Mouse (Mus musculus) CH12.LX (cell line): ENCODE measurements around the gene Slc25a33.

ENCODE experiments used
- CTCF ChIP-seq, 2 experiments: IDR thresholded peaks in 1 of 2; conservative IDR thresholded peaks in 1 of 2; 2 replicates each; pipeline ENCODE4 v1.5.1; 2011 to 2012; ENCODE audit warnings: low read depth in 2 of 2, low read length in 2 of 2, improper control_type of control experiment in 1 of 2, inconsistent platforms in 1 of 2, mild to moderate bottlenecking in 1 of 2, moderate library complexity in 1 of 2
- EP300 ChIP-seq: IDR thresholded peaks from 2 replicates; pipeline ENCODE4 v1.6.1; 2011; ENCODE audit warnings: low read length, improper control_type of control experiment
- JUND ChIP-seq: conservative IDR thresholded peaks from 2 replicates; pipeline ENCODE4 v1.6.1; 2011; ENCODE audit warnings: low read depth, low read length, improper control_type of control experiment
- MAZ ChIP-seq: IDR thresholded peaks from 2 replicates; pipeline ENCODE4 v1.6.1; 2012; ENCODE audit warnings: low read depth, mild to moderate bottlenecking, inconsistent platforms, low read length, improper control_type of control experiment, moderate library complexity
- MXI1 ChIP-seq: IDR thresholded peaks from 2 replicates; pipeline ENCODE4 v1.6.1; 2011; ENCODE audit warnings: mild to moderate bottlenecking, low read depth, low read length, improper control_type of control experiment
- PAX5 ChIP-seq: IDR thresholded peaks from 2 replicates; pipeline ENCODE4 v1.6.1; 2012; ENCODE audit warnings: low read length, inconsistent platforms, mixed read lengths
- POLR2A ChIP-seq: IDR thresholded peaks from 2 replicates; pipeline ENCODE4 v1.6.1; 2011; ENCODE audit warnings: low read depth, mild to moderate bottlenecking, improper control_type of control experiment, low read length
- TCF12 ChIP-seq: IDR thresholded peaks from 2 replicates; pipeline ENCODE4 v1.6.1; 2014; ENCODE audit warnings: low read depth, mild to moderate bottlenecking, inconsistent platforms, low read length, improper control_type of control experiment
- USF1 ChIP-seq: IDR thresholded peaks from 2 replicates; pipeline ENCODE4 v1.6.1; 2014; ENCODE audit warnings: low read depth, mild to moderate bottlenecking, inconsistent platforms, low read length, improper control_type of control experiment

- no peak for TF ChIP-seq POLR2A
- TF ChIP-seq CTCF (conservative IDR thresholded peaks at IDR 0.05 in 1 of 2, IDR thresholded peaks at IDR 0.05 in 1 of 2; ENCODE audit: low read depth in 2 of 2, low read length in 2 of 2), result no peak
- no peak for TF ChIP-seq EP300
- TF ChIP-seq MAZ, result no peak
- no peak for TF ChIP-seq PAX5
- TF ChIP-seq USF1, result no peak
- TF ChIP-seq JUND, result no peak
- TF ChIP-seq MXI1, result no peak
- no peak for TF ChIP-seq TCF12
Observed at GRCm38 (mm10) chr4:149724916-149725470, 49.1 kb downstream of the Slc25a33 start.
